Mouse (Mus musculus): ENCODE data around the gene Dnttip1.

DNA sequence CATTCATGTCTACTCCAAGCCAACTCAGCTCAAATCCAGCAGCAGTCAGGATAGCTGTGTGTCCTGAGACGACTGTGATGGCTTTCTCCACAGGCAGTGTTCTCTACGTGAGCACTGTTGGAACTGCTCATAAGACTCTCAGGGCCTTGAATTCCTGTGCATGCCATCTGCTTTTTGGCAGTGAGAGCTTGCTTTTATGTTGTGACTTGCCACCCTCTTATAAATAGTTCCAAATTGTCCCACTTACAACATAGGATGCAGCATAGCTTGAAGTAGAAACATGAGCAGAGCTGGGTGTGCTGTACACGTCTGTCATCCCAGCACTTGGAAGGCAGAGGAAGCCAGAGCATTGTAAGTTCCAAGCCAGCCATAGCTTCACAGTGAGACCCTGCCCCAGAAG lies 20.1 kb downstream of the Dnttip1 start:
- TF ChIP-seq CTCF (IDR thresholded peaks at IDR 0.05; ENCODE audit: low read depth): no peak
- no peak for TF ChIP-seq EP300 (IDR thresholded peaks at IDR 0.05; ENCODE audit: low read depth)

All from liver, embryonic 14.5 days (tissue).